Mouse (Mus musculus): ENCODE data around the gene Slc1a7.

Gene Slc1a7

GRCm38 (mm10) chr4:107969781-107970180 lies 1.6 kb downstream of the Slc1a7 start:
- in situ Hi-C loops (cut with MboI, MseI), result no loop called here

GRCm38 (mm10) chr4:107971162-107971561 lies 3.0 kb downstream of the Slc1a7 start:
- in situ Hi-C loops (cut with MboI, MseI), result no loop called here

DNA sequence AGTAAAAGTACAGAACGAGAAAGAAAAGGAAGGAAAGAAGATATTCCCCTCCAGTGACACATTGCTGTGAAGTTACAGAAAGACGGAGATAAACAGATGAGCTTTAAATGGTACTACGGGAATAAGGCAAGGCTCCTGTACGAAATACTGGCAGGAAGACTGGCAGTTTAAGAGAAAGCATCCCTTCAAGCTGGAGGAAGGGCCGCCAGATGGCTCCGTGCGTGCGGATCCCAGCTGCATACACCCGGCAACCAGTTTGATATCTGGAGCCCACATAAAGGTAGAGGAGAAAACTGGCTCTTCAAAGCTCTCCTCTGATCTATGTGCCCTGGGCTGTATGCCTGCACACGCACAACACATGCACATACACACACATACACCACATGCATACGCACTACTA lies 6.4 kb downstream of the Slc1a7 start:
- in situ Hi-C loops (cut with MboI, MseI), result no loop called here

DNA sequence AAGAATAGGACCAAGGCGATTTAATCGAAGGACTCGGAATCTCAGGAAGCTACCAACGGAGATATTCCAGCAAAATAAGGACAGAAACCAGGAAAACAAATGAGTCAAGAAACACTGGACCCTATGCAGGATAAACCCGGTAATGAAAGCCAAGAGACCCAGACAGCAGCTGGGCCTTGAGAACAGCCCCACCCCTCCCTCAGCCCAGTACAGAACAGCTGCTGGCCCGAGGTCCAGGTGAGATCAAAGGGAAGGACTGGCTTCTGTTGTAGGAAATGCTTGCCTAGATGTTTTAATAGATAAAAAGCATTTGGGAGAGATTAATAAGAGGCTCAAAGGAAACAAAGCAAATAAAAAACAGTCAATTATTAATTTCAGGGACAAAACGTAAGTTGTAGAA lies 6.9 kb downstream of the Slc1a7 start:
- in situ Hi-C loops (cut with MboI, MseI), result no loop called here

DNA sequence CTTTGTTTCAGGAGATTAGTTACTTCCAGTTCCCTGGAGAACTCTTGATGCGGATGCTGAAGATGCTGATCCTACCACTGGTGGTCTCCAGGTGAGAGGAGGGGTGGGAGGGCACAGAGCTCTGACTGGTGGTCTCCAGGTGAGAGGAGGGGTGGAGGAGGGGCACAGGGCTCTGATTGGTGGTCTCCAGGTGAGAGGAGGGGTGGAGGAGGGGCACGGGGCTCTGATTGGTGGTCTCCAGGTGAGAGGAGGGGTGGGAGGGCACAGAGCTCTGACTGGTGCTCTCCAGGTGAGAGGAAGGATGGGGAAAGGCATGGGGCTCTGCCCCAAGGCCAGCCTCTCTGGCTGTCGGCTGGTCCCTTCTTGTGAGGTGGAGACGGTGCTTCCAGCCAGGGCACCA lies 9.5 kb downstream of the Slc1a7 start:
- in situ Hi-C loops (cut with MboI, MseI), result no loop called here

DNA sequence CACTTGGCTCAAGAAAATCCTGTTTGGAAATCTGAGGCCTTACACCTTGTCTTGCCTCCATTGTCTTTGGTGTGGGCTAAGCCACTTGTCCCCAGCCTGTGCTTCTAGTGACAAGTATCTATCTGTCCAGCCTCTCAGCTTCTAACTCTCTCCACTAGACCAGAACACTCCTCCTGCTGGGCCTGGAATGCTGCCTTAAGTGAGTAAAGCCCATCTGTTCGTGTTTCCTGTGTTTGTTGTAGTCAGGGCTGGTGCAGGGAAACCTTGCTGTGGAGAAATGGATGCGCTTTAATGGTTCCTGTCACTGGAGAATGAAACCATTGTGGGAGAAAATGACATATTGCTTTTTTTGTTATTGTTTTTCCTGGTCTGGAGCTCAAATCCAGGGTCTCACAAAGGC lies 11.4 kb downstream of the Slc1a7 start:
- in situ Hi-C loops (cut with MboI, MseI), result no loop called here

DNA sequence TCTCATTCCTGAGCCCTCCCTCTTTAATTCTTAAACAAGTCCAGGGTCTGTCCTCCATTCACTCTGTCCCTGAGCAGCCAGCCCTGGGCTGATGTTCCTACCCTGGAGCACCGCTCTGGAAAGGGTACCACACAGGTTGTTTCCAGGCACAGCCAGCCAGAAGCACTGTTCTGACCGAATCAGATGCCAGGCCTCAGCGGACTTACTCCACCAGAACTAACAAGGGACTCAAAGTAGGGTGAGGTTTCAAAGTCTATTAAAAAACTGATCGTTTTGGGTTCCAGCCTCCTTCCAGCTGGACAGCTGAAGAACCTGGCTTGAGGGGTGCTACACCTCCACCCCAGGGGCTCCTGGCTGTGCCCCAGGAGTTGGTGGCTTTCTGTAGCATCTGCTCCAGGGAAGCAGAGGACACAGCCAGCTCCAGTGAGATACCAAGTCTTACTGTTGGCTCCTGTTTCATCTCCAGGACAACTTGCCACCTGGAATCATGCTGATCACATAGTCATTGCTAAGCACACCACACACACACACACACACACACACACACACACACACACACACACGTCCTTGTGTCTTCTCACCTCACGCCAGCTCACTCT lies 12.0 kb downstream of the Slc1a7 start:
- in situ Hi-C loops (cut with MboI, MseI), result loop anchor here in 1 of 2 experiments (10.0 kb wide), 1 partner anchor 865 kb away; no protein-coding TSS in a partner anchor

GRCm38 (mm10) chr4:107983717-107984116 lies 15.6 kb downstream of the Slc1a7 start:
- in situ Hi-C loops (cut with MboI, MseI), result loop anchor here in 1 of 2 experiments (10.0 kb wide), 1 partner anchor 869 kb away; no protein-coding TSS in a partner anchor

GRCm38 (mm10) chr4:107984282-107984981 lies 16.3 kb downstream of the Slc1a7 start:
- in situ Hi-C loops (cut with MboI, MseI), result loop anchor here in 1 of 2 experiments (10.0 kb wide), 1 partner anchor 870 kb away; no protein-coding TSS in a partner anchor

- in situ Hi-C loops (cut with MboI, MseI), result loop anchor here in 1 of 2 experiments (10.0 kb wide), 1 partner anchor 871 kb away; no protein-coding TSS in a partner anchor
These were observed 17.7 kb downstream of the Slc1a7 start for GRCm38 (mm10) chr4:107985812-107986211.

- in situ Hi-C loops (cut with MboI, MseI), result loop anchor here in 1 of 2 experiments (10.0 kb wide), 1 partner anchor 872 kb away; no protein-coding TSS in a partner anchor
These were observed 18.4 kb downstream of the Slc1a7 start for GRCm38 (mm10) chr4:107986386-107987168.

DNA sequence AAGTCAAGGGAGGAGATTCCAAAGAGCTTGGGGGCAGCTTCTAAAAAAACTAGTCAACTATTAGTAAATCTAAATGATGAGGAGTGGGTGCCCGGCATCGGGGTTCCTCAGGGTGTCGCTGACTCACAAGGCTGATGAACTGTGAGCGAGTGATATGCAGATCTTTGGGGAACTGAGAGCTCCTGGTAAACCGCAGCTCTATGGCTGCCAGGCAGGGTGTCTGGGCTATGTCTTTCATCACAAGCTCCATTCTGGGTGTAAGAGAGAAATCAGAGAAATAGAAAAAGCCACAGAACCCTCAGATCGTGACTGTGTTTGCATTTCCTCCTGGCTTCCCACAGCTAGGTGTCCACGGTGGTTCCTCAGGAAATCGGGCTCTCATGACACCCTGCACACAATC lies 20.8 kb downstream of the Slc1a7 start:
- in situ Hi-C loops (cut with MboI, MseI), result loop anchor here in 1 of 2 experiments (10.0 kb wide), 1 partner anchor 874 kb away; no protein-coding TSS in a partner anchor

DNA sequence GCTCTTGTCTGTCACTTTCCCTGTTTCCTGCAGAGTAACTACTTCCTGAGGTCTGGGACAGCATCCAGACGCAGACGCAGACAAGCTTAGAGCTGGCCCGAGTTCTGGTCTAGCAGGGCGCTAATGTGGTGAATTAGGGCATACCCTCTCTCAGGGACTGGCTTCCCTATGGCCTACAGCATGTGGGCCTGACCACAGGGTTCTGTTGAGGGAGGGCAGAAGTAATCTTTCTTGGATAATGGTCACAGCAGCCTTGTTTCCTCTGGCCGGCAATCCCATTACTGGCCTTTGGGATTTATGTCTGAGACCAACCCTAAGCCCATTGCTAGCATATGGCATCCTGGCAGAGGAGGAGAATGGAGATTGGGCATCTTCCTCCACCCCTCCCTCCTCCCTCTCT lies 22.7 kb downstream of the Slc1a7 start:
- in situ Hi-C loops (cut with MboI, MseI), result no loop called here

DNA sequence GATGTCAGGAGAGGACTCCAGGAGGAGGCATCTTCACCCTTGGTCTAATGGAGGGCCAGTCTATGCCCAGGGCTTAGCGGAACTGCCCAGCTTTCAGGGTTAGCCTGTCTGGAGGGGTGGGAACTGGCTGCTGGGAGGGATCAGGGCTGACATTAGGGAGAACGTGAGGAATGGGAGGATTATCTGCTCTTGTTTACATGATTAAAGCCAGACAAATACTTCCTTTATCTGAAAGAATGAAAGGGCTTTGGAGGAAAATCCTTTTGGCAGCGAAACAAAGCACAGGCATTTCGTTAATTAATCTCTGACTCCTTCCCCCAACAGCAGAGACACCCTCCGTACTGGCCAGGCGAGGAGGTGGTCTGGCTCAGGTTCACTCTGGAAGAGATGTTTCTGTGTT lies 23.7 kb downstream of the Slc1a7 start:
- in situ Hi-C loops (cut with MboI, MseI), result no loop called here

DNA sequence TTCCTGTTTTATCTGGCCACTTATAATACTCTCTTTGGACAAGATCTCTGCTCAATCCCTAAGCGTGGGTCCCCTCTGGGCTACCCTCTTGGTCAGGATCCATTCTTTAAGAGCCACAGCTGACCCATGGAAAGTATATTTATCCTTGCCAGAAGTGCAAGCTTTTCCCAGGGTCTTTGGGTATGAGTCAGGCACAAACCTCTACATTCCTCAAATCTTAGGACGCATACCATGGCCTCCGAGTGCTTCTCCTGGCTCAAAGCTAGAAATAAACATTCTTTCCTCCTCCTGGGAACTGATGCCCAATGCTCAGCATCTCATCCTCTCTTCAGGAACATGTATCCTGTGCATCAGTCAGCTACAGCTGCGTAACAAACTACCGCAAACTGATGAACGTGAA lies 26.9 kb downstream of the Slc1a7 start:
- in situ Hi-C loops (cut with MboI, MseI), result no loop called here

DNA sequence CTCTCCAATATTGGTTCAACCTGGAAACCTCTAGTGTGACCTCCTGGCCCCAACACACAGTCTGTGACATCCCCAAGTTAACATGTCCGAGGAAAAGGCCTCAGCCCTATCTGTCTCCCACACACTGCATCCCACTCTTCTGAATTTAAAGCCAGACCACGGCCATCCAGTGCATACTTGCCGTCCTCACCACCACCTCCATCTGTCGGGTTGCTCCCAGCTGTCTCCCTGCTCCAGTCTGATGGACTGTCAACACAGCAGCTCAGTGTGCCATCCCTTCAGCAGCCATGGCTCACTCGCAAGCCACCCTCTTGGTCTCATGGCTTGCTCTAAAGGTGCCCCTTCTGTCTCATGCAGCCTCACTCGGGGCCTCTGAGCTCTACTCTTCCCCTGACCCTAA lies 27.6 kb downstream of the Slc1a7 start:
- in situ Hi-C loops (cut with MboI, MseI), result no loop called here

GRCm38 (mm10) chr4:107996418-107996986 lies 28.4 kb downstream of the Slc1a7 start:
- in situ Hi-C loops (cut with MboI, MseI), result no loop called here

DNA sequence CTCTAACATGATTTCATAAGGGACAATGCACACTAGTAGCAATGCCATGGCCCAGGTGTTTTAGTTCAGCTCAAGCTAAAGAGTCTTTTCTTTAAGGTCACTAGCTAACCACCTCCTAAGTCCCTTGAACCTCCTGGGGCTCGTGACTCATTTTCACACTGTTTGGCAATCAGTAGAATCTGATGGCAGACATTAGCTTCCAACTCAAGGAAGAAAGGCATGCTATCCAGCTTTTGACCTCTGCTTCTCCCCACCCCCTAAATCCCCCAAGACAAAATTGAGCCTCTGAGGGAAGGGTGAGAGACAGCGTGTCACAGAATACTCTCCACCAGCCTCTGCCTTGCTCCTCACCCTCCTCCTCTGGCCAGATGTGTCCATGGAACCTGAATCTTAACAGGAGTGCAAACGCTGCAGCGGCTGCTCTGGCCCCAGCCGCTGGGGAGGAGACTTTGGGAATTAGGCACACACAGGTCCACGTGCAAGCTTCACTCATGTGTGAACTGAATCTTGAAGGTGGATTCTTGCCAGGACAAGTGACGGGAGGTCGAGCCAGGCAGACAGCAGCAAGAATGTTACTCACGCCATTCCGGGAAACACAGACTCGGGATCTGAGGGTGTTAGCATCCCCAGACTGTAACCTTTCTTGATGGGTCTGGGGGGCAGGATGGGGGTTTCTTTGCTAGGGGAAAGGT lies 30.7 kb downstream of the Slc1a7 start:
- in situ Hi-C loops (cut with MboI, MseI), result no loop called here

GRCm38 (mm10) chr4:107999380-107999779 lies 31.2 kb downstream of the Slc1a7 start:
- in situ Hi-C loops (cut with MboI, MseI), result no loop called here

DNA sequence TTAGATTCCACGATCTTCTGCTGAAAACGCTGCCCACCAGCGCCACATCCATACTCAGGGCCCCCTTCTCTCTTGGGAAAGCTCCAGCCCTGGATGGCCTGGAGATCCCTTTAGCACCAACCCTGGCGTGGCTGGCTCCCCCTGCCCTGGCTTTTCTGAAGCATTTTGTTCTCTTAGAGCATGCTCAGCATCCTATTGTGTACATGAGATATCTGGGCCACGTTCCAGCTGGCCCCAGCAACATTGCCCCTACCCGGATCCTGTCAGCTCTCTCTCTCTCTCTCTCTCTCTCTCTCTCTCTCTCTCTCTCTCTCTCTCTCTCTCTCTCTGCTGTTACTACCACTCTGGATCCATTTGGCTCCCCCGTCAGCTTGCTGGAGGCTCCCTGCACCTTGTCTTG lies 37.2 kb downstream of the Slc1a7 start:
- in situ Hi-C loops (cut with MboI, MseI), result no loop called here

DNA sequence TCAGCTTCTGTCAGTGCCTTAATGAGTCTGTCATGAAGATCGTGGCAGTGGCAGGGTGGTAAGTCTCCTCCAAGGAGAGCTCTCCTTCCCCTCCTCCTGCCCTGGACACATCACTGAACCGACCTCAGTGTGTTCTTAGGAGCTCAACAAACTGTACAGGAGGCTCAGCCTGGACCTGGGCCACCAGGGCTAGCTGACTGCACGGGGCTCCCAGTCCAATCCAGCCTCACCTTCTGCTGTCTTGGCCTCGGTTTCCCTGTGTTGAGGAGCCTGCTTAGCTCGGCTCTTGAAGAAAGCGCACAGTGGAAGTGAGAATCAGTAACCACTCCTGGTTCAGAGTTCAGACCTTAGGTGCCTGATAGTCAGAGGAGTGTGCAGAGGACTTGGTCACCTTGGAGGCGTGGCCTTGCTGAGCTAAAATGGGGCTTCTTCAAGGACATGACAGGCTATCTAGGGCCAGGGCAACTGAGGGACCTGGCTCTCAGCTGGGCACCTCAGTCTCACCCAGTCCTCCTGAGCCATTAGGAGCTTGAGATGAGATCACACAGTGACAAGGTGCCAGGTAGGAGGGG lies 39.5 kb downstream of the Slc1a7 start:
- in situ Hi-C loops (cut with MboI, MseI), result no loop called here
